In genomic region chr2:22029022-22029803, GRCm38 (mm10) we compare ENCODE assay signal across 13 mouse cellular contexts.
DNase-seq lines count a peak whose midpoint lies in the region; ATAC-seq and TF ChIP-seq lines count a peak whose summit lies in the region.
"Had no signal": no experiment of that assay in that cellular context is flagged by ENCODE, and none has a peak within 500 bp of the region (broad histone marks: within the 10 kb centered on the region; RNA-seq: fewer than 3 reads in every experiment).

No protein-coding gene starts in this region.

- peak; percentile 88 for ATAC-seq in forebrain, embryonic 14.5 days
- ATAC-seq in hindbrain, postnatal 0 days = peak; percentile 93
- peak; percentile 83 for ATAC-seq in neural tube, embryonic 13.5 days (ENCODE audit: low read depth)
- ATAC-seq in stomach, postnatal 0 days (ENCODE audit: low FRiP score, low TSS enrichment) = no peak
- no peak for ATAC-seq in liver, embryonic 12.5 days
- ATAC-seq: liver, postnatal 0 days had no signal

- H3K4me1 ChIP-seq in forebrain, embryonic 14.5 days (ENCODE audit: control insufficient read depth, insufficient read depth, low read length) = peaks cover 12% of the 10 kb centered on the region; the same call in 1 of the 2 replicates
- H3K4me1 ChIP-seq in hindbrain, postnatal 0 days (ENCODE audit: insufficient read depth, low read length) = no peaks in the 10 kb centered on the region
- peaks cover 18% of the 10 kb centered on the region for H3K4me1 ChIP-seq in neural tube, embryonic 13.5 days (replicated peaks)
- no peaks in the 10 kb centered on the region for H3K4me1 ChIP-seq in stomach, postnatal 0 days (replicated peaks; ENCODE audit: control insufficient read depth, insufficient read depth)
- no peaks in the 10 kb centered on the region for H3K4me1 ChIP-seq in liver, embryonic 12.5 days
- H3K4me1 ChIP-seq: heart, embryonic 15.5 days had no signal

- TF ChIP-seq POLR2A in brain, embryonic 14.5 days (IDR thresholded peaks at IDR 0.05; ENCODE audit: borderline replicate concordance, extremely low read depth, insufficient read depth, insufficient read length, poor library complexity, severe bottlenecking) = no peak

- no peak for TF ChIP-seq EP300 in stomach, postnatal 0 days (optimal IDR thresholded peaks at IDR 0.05)

- H3K27ac ChIP-seq in forebrain, embryonic 14.5 days (ENCODE audit: low read depth, low read length) = peak overlapping the region; percentile 87
- peak overlapping the region; percentile 71 for H3K27ac ChIP-seq in hindbrain, postnatal 0 days
- H3K27ac ChIP-seq in neural tube, embryonic 13.5 days (replicated peaks) = peak overlapping the region; percentile 79
- H3K27ac ChIP-seq in stomach, postnatal 0 days (replicated peaks) = no peak overlapping the region
- no peak overlapping the region for H3K27ac ChIP-seq in liver, embryonic 12.5 days
- H3K27ac ChIP-seq: heart, embryonic 15.5 days; kidney, postnatal 0 days had no signal

- DNase-seq in brain, embryonic 14.5 days (ENCODE audit: low read depth) = peak; percentile 93
- peak; percentile 91 for DNase-seq in forebrain, embryonic 14.5 days (ENCODE audit: low spot score)
- DNase-seq in hindbrain, postnatal 0 days (ENCODE audit: low spot score) = peak; percentile 71
- DNase-seq in layer of hippocampus, adult 18-20 months (ENCODE audit: low spot score in 2 of 2) = no peak
- DNase-seq in stomach, postnatal 0 days (ENCODE audit: low spot score) = no peak
- DNase-seq: adrenal gland, adult 2 months; gastrocnemius, postnatal 14 days; liver, postnatal 0 days had no signal

- H3K9ac ChIP-seq in forebrain, embryonic 14.5 days (ENCODE audit: low read length) = peak overlapping the region; percentile 47
- no peak overlapping the region for H3K9ac ChIP-seq in hindbrain, postnatal 0 days (replicated peaks; ENCODE audit: low read length)
- 0 out of 2 replicates have a peak overlapping the region, but pooled peaks have one; percentile 22 for H3K9ac ChIP-seq in neural tube, embryonic 13.5 days
- no peak overlapping the region for H3K9ac ChIP-seq in stomach, postnatal 0 days (ENCODE audit: low read length)
- H3K9ac ChIP-seq in liver, embryonic 12.5 days = no peak overlapping the region
- H3K9ac ChIP-seq: heart, embryonic 15.5 days; liver, postnatal 0 days had no signal

- no peaks in the 10 kb centered on the region for H3K36me3 ChIP-seq in forebrain, embryonic 14.5 days (ENCODE audit: control insufficient read depth, insufficient read depth, low read length)
- no peaks in the 10 kb centered on the region for H3K36me3 ChIP-seq in hindbrain, postnatal 0 days (ENCODE audit: insufficient read depth, low read length)
- no peaks in the 10 kb centered on the region for H3K36me3 ChIP-seq in neural tube, embryonic 13.5 days
- no peaks in the 10 kb centered on the region for H3K36me3 ChIP-seq in stomach, postnatal 0 days (ENCODE audit: control insufficient read depth, insufficient read depth, low read length)
- no peaks in the 10 kb centered on the region for H3K36me3 ChIP-seq in liver, embryonic 12.5 days
- H3K36me3 ChIP-seq: heart, embryonic 15.5 days had no signal

- H3K4me3 ChIP-seq in forebrain, embryonic 14.5 days (ENCODE audit: low read depth, low read length) = no peak overlapping the region
- no peak overlapping the region for H3K4me3 ChIP-seq in hindbrain, postnatal 0 days (ENCODE audit: low read length)
- no peak overlapping the region for H3K4me3 ChIP-seq in neural tube, embryonic 13.5 days
- H3K4me3 ChIP-seq in stomach, postnatal 0 days (ENCODE audit: low read depth, low read length) = no peak overlapping the region
- H3K4me3 ChIP-seq in liver, embryonic 12.5 days = no peak overlapping the region
- H3K4me3 ChIP-seq: heart, embryonic 15.5 days had no signal

- WGBS in forebrain, embryonic 14.5 days = 17% methylated on average over 8 of the region's 8 CpGs
- 15% methylated on average over 8 of the region's 8 CpGs for WGBS in hindbrain, postnatal 0 days
- WGBS in neural tube, embryonic 13.5 days = 17% methylated on average over 8 of the region's 8 CpGs
- 57% methylated on average over 8 of the region's 8 CpGs for WGBS in stomach, postnatal 0 days
- 65% methylated on average over 8 of the region's 8 CpGs for WGBS in liver, embryonic 12.5 days (ENCODE audit: insufficient replicate concordance)

- H3K27me3 ChIP-seq in forebrain, embryonic 14.5 days (replicated peaks; ENCODE audit: control insufficient read depth, insufficient read depth, low read length) = no peaks in the 10 kb centered on the region
- no peaks in the 10 kb centered on the region for H3K27me3 ChIP-seq in hindbrain, postnatal 0 days (ENCODE audit: insufficient read depth, low read length)
- H3K27me3 ChIP-seq in neural tube, embryonic 13.5 days = no peaks in the 10 kb centered on the region
- H3K27me3 ChIP-seq in stomach, postnatal 0 days (ENCODE audit: control insufficient read depth, insufficient read depth, low read length) = no peaks in the 10 kb centered on the region
- H3K27me3 ChIP-seq in liver, embryonic 12.5 days (replicated peaks) = no peaks in the 10 kb centered on the region
- H3K27me3 ChIP-seq: CH12.LX; heart, embryonic 15.5 days had no signal

- no peaks in the 10 kb centered on the region for H3K9me3 ChIP-seq in forebrain, embryonic 14.5 days (replicated peaks; ENCODE audit: control insufficient read depth, low read length)
- H3K9me3 ChIP-seq in hindbrain, postnatal 0 days (ENCODE audit: low read length) = no peaks in the 10 kb centered on the region
- H3K9me3 ChIP-seq in neural tube, embryonic 13.5 days = no peaks in the 10 kb centered on the region
- no peaks in the 10 kb centered on the region for H3K9me3 ChIP-seq in stomach, postnatal 0 days (ENCODE audit: control insufficient read depth, low read length)
- H3K9me3 ChIP-seq in liver, embryonic 12.5 days (replicated peaks) = no peaks in the 10 kb centered on the region
- H3K9me3 ChIP-seq: heart, embryonic 15.5 days had no signal

- H3K4me2 ChIP-seq in forebrain, embryonic 14.5 days (ENCODE audit: low read length) = peak overlapping the region; percentile 20; the same call in 1 of the 2 replicates
- H3K4me2 ChIP-seq in hindbrain, postnatal 0 days (ENCODE audit: low read depth, low read length) = 0 out of 2 replicates have a peak overlapping the region, but pooled peaks have one; percentile 3
- no peak overlapping the region for H3K4me2 ChIP-seq in neural tube, embryonic 13.5 days
- no peak overlapping the region for H3K4me2 ChIP-seq in stomach, postnatal 0 days (replicated peaks; ENCODE audit: low read depth)
- no peak overlapping the region for H3K4me2 ChIP-seq in liver, embryonic 12.5 days
- H3K4me2 ChIP-seq: heart, embryonic 15.5 days had no signal

- no peak for TF ChIP-seq CTCF in brain, embryonic 14.5 days (IDR thresholded peaks at IDR 0.05; ENCODE audit: borderline replicate concordance, extremely low read depth, insufficient read depth, insufficient read length)
- no peak for TF ChIP-seq CTCF in hindbrain, postnatal 0 days (IDR thresholded peaks at IDR 0.05; ENCODE audit: low read depth)
- TF ChIP-seq CTCF in stomach, postnatal 0 days (IDR thresholded peaks at IDR 0.05; ENCODE audit: low read depth) = no peak

Comparison
In these comparisons a context has a peak if more than half of its experiments do, and no peak if none do; other contexts are left out.
1. DNase-seq: peak in brain, embryonic 14.5 days (single experiment), forebrain, embryonic 14.5 days (single experiment) and hindbrain, postnatal 0 days (single experiment); none in layer of hippocampus, adult 18-20 months (0 of 2) and stomach, postnatal 0 days (single experiment).
2. ATAC-seq: peak in forebrain, embryonic 14.5 days (single experiment), hindbrain, postnatal 0 days (single experiment) and neural tube, embryonic 13.5 days (single experiment); none in stomach, postnatal 0 days (single experiment) and liver, embryonic 12.5 days (single experiment).
3. H3K27ac ChIP-seq: peak in forebrain, embryonic 14.5 days (single experiment), hindbrain, postnatal 0 days (single experiment) and neural tube, embryonic 13.5 days (single experiment); none in stomach, postnatal 0 days (single experiment) and liver, embryonic 12.5 days (single experiment).
4. H3K4me2 ChIP-seq: peak in forebrain, embryonic 14.5 days (single experiment) and hindbrain, postnatal 0 days (single experiment); none in neural tube, embryonic 13.5 days (single experiment), stomach, postnatal 0 days (single experiment) and liver, embryonic 12.5 days (single experiment).
5. H3K9ac ChIP-seq: peak in forebrain, embryonic 14.5 days (single experiment) and neural tube, embryonic 13.5 days (single experiment); none in hindbrain, postnatal 0 days (single experiment), stomach, postnatal 0 days (single experiment) and liver, embryonic 12.5 days (single experiment).